Mouse (Mus musculus) forebrain, embryonic 12.5 days (tissue): ENCODE measurements around the gene Nprl2. TPM values are rescaled to one million over a fixed set of nuclear protein-coding genes. Genes with fewer than 3 reads are reported as not detected.
"Not testable (repeated sequence)": the region's sequence is repeated elsewhere in the genome, so short reads cannot be mapped to it uniquely, and the experiment has no call there.

Source experiments
- ATAC-seq: fragments of 200-750 bp; cut with Nextera tagmentation; 2 replicates; pipeline ENCODE4 v1.8.0; 2017; ENCODE audit warnings: moderate TSS enrichment; ENCODE audit not compliant: low FRiP score
- H3K27ac ChIP-seq: fragments of 300-500 bp; sonication (generic); 2 replicates; pipeline ENCODE4 v1.5.1; 2016; ENCODE audit warnings: mild to moderate bottlenecking
- H3K27me3 ChIP-seq: fragments of 300-500 bp; sonication (generic); 2 replicates; pipeline ENCODE4 v1.6.1; 2016; ENCODE audit warnings: mild to moderate bottlenecking
- H3K36me3 ChIP-seq: fragments of 300-500 bp; sonication (generic); replicated peaks from 2 replicates; pipeline ENCODE4 v1.6.1; 2016; ENCODE audit warnings: mild to moderate bottlenecking
- H3K4me1 ChIP-seq: fragments of 300-500 bp; sonication (generic); 2 replicates; pipeline ENCODE4 v1.6.1; 2016
- H3K4me2 ChIP-seq: fragments of 300-500 bp; sonication (generic); 2 replicates; pipeline ENCODE4 v1.6.1; 2016; ENCODE audit warnings: mild to moderate bottlenecking, moderate library complexity
- H3K4me3 ChIP-seq: fragments of 300-500 bp; sonication (generic); replicated peaks from 2 replicates; pipeline ENCODE4 v1.5.1; 2016; ENCODE audit warnings: mild to moderate bottlenecking
- H3K9ac ChIP-seq: fragments of 300-500 bp; sonication (generic); 2 replicates; pipeline ENCODE4 v1.6.1; 2016; ENCODE audit warnings: mild to moderate bottlenecking
- H3K9me3 ChIP-seq: fragments of 300-500 bp; sonication (generic); 2 replicates; pipeline ENCODE4 v1.6.1; 2016
- WGBS: fragments of 180-500 bp; shearing (Covaris S2); methylation state at CpG from one replicate; pipeline ENCODE4 v1.1.7; 2016; 5-methylcytosine and 5-hydroxymethylcytosine counted together
- polyA plus RNA-seq: library from polyadenylated mRNA; unstranded; fragments of >200 nt; fragmentation: Nextera tagmentation; extraction: Ambion mirVana; gene quantifications from 2 replicates; pipeline ENCODE4 v1.2.1, GENCODE M21; 2016

Gene Nprl2
- polyA plus RNA-seq, 1 experiment from 2014 or later = 46.3 TPM

- H3K9ac ChIP-seq, H3K9me3 ChIP-seq: not testable (repeated sequence)
These were observed 31.7 kb downstream of the Nprl2 start for GRCm38 (mm10) chr9:107573774-107574173.

GRCm38 (mm10) chr9:107575579-107576356, 33.7 kb downstream of the Nprl2 start:
- Histone ChIP-seq H3K4me3 (no peak overlapping the region), H3K9me3 (no peaks in the 10 kb centered on the region), H3K27ac (peak overlapping the region; percentile 57; the same call in 1 of the 2 replicates), H3K4me1 (peaks cover 50% of the 10 kb centered on the region), H3K4me2 (no peak overlapping the region), H3K36me3 (peaks cover 43% of the 10 kb centered on the region), H3K9ac (no peak overlapping the region), H3K27me3 (no peaks in the 10 kb centered on the region)
- ATAC-seq = no peak
- WGBS = 91% methylated on average over 14 of the region's 14 CpGs

More at GRCm38 (mm10) chr9:107573774-107574173, 31.7 kb downstream of the Nprl2 start:
- not testable (repeated sequence) for H3K27me3 ChIP-seq, H3K27ac ChIP-seq, H3K4me2 ChIP-seq, H3K4me3 ChIP-seq, ATAC-seq
- WGBS = 82% methylated on average over 6 of the region's 6 CpGs
- H3K4me1 ChIP-seq = peaks cover 47% of the 10 kb centered on the region
- peaks cover 48% of the 10 kb centered on the region for H3K36me3 ChIP-seq

GRCm38 (mm10) chr9:107576357-107577107, 34.5 kb downstream of the Nprl2 start, which contains the start of gene Hyal1:
Hyal1 (plus strand) TSS chr9:107576927.
- Histone ChIP-seq H3K27ac (peak within 1 kb of the TSS; percentile 57), H3K9ac (peak within 1 kb of the TSS; percentile 41; the same call in 1 of the 2 replicates), H3K27me3 (no peaks in the 10 kb centered on the region), H3K4me3 (peak within 1 kb of the TSS; percentile 28), H3K4me1 (peaks cover 48% of the 10 kb centered on the region), H3K36me3 (peaks cover 36% of the 10 kb centered on the region), H3K4me2 (peak within 1 kb of the TSS; percentile 46), H3K9me3 (no peaks in the 10 kb centered on the region)
- ATAC-seq = peak; percentile 77
- 28% methylated on average over 16 of the region's 16 CpGs for WGBS

DNA sequence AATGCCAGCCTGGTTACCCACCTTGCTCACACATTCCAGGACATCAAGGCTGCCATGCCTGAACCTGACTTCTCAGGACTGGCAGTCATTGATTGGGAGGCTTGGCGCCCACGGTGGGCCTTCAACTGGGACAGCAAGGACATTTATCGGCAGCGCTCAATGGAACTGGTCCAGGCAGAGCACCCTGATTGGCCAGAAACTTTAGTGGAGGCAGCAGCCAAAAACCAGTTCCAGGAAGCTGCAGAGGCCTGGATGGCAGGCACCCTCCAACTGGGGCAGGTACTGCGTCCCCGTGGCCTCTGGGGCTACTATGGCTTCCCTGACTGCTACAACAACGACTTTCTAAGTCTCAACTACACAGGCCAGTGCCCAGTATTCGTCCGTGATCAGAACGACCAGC, 35.8 kb downstream of the Nprl2 start:
- no peaks in the 10 kb centered on the region for H3K27me3 ChIP-seq
- no peak overlapping the region for H3K27ac ChIP-seq
- no peak overlapping the region for H3K4me3 ChIP-seq
- ATAC-seq = no peak
- H3K4me1 ChIP-seq = peaks cover 49% of the 10 kb centered on the region
- no peak overlapping the region for H3K4me2 ChIP-seq
- H3K9me3 ChIP-seq = no peaks in the 10 kb centered on the region
- WGBS = 92% methylated on average over 10 of the region's 10 CpGs
- no peak overlapping the region for H3K9ac ChIP-seq
- peaks cover 22% of the 10 kb centered on the region for H3K36me3 ChIP-seq

DNA sequence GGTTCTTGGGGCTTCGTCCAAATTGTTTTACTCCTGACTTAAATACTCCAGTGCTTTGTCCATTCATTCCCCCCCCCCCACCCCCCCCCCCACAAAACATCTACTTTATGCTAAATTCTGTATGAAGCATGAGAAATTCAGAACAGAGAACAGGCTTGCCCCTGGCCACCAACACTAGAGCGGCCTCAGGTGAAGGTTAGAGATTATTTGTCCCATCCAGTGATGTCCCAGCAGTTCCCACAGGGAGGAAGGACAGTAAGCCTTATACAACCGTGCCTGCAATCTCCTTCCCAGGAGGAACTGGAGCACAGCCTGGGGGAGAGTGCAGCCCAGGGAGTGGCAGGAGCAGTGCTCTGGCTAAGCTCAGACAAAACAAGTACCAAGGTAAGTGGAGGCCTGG, 36.6 kb downstream of the Nprl2 start, which contains the start of gene Naa80:
Gene Naa80 (plus strand): TSS at position 301 of the 400 bp plus-strand sequence.
- peaks cover 49% of the 10 kb centered on the region for H3K4me1 ChIP-seq
- H3K4me3 ChIP-seq = no peak within 1 kb of the TSS
- no peak within 1 kb of the TSS for H3K4me2 ChIP-seq

DNA sequence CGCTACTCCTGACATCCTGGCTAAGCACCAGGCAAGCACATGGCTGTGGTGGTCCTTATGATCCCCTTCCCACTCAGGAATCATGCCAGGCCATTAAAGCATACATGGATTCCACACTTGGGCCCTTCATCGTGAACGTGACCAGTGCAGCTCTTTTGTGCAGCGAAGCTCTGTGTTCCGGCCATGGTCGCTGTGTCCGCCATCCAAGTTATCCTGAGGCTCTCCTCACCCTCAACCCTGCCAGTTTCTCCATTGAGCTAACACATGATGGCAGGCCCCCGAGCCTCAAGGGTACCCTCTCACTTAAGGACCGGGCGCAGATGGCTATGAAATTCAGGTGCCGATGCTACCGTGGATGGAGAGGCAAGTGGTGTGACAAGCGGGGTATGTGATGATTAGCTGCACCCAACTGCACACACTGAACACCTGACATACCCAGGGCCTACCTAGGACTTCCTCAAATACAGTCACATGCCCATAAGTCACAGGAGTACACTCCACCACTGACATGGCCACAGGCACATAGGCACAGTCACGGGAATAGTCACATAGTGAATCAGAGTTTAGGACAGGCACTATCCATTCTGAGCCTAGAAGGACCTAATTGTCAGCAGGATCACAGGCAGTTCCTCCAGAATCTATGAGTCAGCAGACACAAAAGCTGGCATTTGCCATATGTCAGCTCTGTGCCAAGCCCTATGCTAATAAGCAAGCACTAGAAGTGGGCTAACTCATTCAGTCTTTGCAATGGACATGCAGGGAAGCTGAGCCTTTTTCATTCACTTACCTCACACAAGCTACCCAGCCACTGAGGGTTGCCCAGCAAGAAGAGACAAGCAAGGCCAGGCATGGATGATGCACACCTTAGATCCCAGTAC, 37.2 kb downstream of the Nprl2 start:
- Histone ChIP-seq H3K4me1 (peaks cover 49% of the 10 kb centered on the region), H3K36me3 (peaks cover 20% of the 10 kb centered on the region), H3K27me3 (no peaks in the 10 kb centered on the region), H3K9ac (peak overlapping the region; percentile 2; the same call in 1 of the 2 replicates), H3K4me3 (no peak overlapping the region), H3K4me2 (no peak overlapping the region), H3K9me3 (no peaks in the 10 kb centered on the region), H3K27ac (no peak overlapping the region)
- ATAC-seq = no peak
- WGBS = 92% methylated on average over 14 of the region's 14 CpGs

More for the DNA sequence above, 36.6 kb downstream of the Nprl2 start, which contains the start of gene Naa80:
- peaks cover 22% of the 10 kb centered on the region for H3K36me3 ChIP-seq
- H3K27me3 ChIP-seq = no peaks in the 10 kb centered on the region
- no peak within 1 kb of the TSS for H3K27ac ChIP-seq
- peak within 1 kb of the TSS; percentile 2; the same call in 1 of the 2 replicates for H3K9ac ChIP-seq
- no peak for ATAC-seq
- H3K9me3 ChIP-seq = no peaks in the 10 kb centered on the region
- WGBS = 80% methylated on average over 3 of the region's 3 CpGs

DNA sequence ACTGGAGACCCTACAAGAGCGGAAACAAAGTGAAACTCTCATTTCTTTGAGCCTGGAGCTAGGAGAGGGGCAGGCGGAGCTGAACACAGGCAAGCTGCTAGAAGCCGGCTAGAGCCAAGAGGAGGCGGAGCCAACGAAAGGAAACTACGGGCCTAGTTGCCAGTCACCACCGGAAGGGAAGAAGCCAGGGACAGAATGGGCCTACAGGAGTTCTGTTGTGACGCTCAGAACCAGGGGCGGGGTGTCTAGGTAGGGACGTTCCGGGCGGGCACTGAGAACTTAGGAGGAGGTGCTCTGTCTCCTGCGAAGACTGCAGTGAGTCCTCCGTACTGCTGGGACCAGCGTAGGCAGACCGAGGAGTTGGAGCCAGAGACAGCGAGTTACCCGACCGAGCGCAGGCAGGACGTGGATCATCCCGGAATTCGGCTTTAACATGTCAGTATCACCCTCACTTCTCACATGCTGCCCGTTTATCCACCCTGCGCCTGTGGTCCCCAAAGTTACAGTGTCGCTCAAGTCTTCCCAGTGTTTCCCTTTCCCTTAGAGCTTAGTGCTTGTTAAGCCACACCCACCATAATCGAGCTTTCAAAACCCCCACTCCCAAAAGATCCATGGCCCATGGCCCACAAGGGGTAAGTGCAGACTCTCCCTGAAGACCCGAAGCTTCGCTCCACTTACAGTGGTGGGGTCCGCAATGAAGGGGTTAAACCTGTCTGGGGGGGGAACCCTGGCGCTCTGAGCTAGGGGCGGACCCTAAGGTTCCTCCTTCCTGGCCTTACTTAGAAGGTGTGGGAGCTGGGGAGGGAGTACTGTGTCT, 38.7 kb downstream of the Nprl2 start, which contains the start of gene Hyal3:
Gene Hyal3 (plus strand): TSS at position 318 of the 817 bp plus-strand sequence.
- Histone ChIP-seq H3K36me3 (peaks cover 10% of the 10 kb centered on the region), H3K4me1 (peaks cover 49% of the 10 kb centered on the region), H3K4me2 (peak within 1 kb of the TSS; percentile 92), H3K9ac (peak within 1 kb of the TSS; percentile 77), H3K27ac (peak within 1 kb of the TSS; percentile 88), H3K9me3 (no peaks in the 10 kb centered on the region), H3K27me3 (no peaks in the 10 kb centered on the region), H3K4me3 (peak within 1 kb of the TSS; percentile 61)
- WGBS = 1% methylated on average over 32 of the region's 32 CpGs
- peak; percentile 78 for ATAC-seq

- Histone ChIP-seq H3K36me3 (peaks cover 10% of the 10 kb centered on the region), H3K4me1 (peaks cover 42% of the 10 kb centered on the region), H3K27me3 (no peaks in the 10 kb centered on the region), H3K4me2 (peak overlapping the region; percentile 92), H3K9me3 (no peaks in the 10 kb centered on the region), H3K4me3 (peak overlapping the region; percentile 61), H3K27ac (no peak overlapping the region), H3K9ac (peak overlapping the region; percentile 77)
- no peak for ATAC-seq
- WGBS = 81% methylated on average over 4 of the region's 4 CpGs
These were observed 39.6 kb downstream of the Nprl2 start for GRCm38 (mm10) chr9:107581584-107581983.

DNA sequence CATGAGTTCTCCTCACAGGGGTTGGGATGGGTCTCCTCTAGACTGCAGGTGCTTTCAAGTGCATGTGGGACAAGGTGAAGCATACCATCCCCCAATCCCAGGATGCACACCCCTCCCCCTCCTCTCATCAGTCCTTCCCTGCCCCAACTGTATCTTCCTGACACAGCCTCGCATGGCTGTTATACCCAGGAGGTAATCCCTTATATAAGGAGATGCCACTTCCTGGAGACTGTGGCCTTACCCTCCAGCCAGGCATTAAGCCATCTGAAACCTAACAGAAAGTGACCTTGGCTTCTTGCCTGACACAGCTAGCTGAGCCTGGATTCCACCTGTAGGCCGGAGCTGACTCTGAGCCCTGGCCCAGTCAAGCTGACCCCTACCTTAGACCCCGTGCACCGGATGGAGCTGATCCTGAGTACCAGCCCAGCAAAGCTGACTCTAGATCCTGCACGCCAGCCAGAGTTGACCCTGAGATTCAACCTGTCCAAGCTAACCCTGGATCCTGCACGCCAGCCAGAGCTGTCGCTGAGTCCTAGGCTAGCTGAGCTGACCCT, 40.6 kb downstream of the Nprl2 start:
- Histone ChIP-seq H3K36me3 (peaks cover 10% of the 10 kb centered on the region), H3K4me2 (no peak overlapping the region), H3K27me3 (no peaks in the 10 kb centered on the region), H3K9ac (no peak overlapping the region), H3K27ac (no peak overlapping the region), H3K9me3 (no peaks in the 10 kb centered on the region), H3K4me3 (no peak overlapping the region), H3K4me1 (peaks cover 32% of the 10 kb centered on the region)
- 89% methylated on average over 7 of the region's 7 CpGs for WGBS
- ATAC-seq = no peak

- Histone ChIP-seq H3K27ac (no peak overlapping the region), H3K4me2 (no peak overlapping the region), H3K36me3 (peaks cover 10% of the 10 kb centered on the region), H3K27me3 (no peaks in the 10 kb centered on the region), H3K9ac (no peak overlapping the region), H3K4me1 (peaks cover 35% of the 10 kb centered on the region), H3K4me3 (no peak overlapping the region), H3K9me3 (no peaks in the 10 kb centered on the region)
- 85% methylated on average over 14 of the region's 14 CpGs for WGBS
- ATAC-seq = no peak
These were observed 41.1 kb downstream of the Nprl2 start for GRCm38 (mm10) chr9:107583174-107583573.

GRCm38 (mm10) chr9:107586504-107586903, 44.5 kb downstream of the Nprl2 start:
- Histone ChIP-seq H3K4me3 (no peak overlapping the region), H3K9ac (no peak overlapping the region), H3K27ac (no peak overlapping the region), H3K36me3 (peaks cover 28% of the 10 kb centered on the region), H3K4me1 (peaks cover 21% of the 10 kb centered on the region), H3K4me2 (no peak overlapping the region; the same call in 1 of the 2 replicates), H3K27me3 (no peaks in the 10 kb centered on the region), H3K9me3 (no peaks in the 10 kb centered on the region)
- 92% methylated on average over 5 of the region's 5 CpGs for whole genome bisulfite sequencing
- no peak for ATAC-seq
